Mouse (Mus musculus): ENCODE data around the gene Pard3b.

- no peak for TF ChIP-seq CTCF (IDR thresholded peaks at IDR 0.05; ENCODE audit: extremely low read depth, insufficient read depth, insufficient read length, insufficient replicate concordance)
- TF ChIP-seq POLR2A (IDR thresholded peaks at IDR 0.05; ENCODE audit: low read depth, low read length) = no peak
These were observed 416.7 kb downstream of the Pard3b start for GRCm38 (mm10) chr1:62055280-62055679.

Data from spleen, adult 2 months (tissue).